Mouse (Mus musculus) spleen, embryonic (tissue): Measurements from ENCODE around the gene Rpl7a.
"Not testable (repeated sequence)": the region's sequence is repeated elsewhere in the genome, so short reads cannot be mapped to it uniquely, and the experiment has no call there.

Source experiments
- CTCF ChIA-PET: fragments of 350-600 bp; sonication (Branson Sonifier 250); formaldehyde crosslinking; loops from one replicate; lab custom pipeline; 2022; lab: Charles Lee

Gene Rpl7a

DNA sequence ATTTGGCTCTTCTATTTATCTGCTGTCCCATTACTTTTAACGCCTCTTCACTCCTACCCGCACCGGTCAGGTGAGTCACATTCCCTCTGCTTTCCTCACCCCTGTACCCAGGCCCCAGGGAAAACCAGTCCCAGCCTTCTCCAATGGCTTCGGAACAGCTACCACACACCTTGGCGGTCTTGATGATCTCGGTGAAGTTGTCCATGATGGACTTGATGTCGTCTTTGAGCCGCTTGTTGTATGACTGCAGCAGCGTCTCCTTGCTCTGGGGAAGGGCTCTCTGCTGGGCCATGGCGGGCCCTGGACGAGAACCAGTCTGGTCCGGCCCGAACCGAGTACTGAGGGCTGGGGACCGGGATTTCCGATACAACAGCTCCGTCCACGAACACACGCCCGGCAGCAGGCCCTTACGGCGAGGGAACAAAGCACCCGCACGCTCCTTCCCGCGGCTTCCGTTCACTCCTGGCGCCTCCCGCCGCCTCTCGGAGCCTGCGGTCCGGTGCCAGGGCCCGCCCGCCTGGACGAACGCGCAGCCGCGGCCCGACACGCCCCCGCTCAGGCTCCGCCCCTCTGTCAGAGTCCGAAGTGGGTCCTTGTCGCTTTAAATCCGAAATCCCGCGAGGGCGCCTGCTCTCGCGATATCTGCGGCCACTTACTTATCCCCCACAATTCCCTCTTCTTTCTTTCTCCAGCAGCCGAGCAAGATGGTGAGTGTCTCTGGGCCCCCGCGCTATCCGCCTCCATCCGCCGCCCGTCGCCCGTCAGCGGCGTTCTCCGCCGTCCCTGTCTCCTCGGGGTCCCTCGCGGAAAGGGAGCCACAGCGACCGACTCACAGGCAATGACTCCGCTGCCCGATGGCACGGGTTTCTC lies at the start of gene Rpl7a, which contains the start of gene Med22:
Gene Rpl7a, plus strand, starts transcription at position 641 of the 870 bp plus-strand sequence.
Gene Med22, minus strand, starts transcription at position 554 of the 870 bp plus-strand sequence.
- CTCF ChIA-PET = interaction anchor here (0.6 kb wide), 1 partner anchor 564 kb away, joined by 3 read pairs; no protein-coding TSS in a partner anchor

DNA sequence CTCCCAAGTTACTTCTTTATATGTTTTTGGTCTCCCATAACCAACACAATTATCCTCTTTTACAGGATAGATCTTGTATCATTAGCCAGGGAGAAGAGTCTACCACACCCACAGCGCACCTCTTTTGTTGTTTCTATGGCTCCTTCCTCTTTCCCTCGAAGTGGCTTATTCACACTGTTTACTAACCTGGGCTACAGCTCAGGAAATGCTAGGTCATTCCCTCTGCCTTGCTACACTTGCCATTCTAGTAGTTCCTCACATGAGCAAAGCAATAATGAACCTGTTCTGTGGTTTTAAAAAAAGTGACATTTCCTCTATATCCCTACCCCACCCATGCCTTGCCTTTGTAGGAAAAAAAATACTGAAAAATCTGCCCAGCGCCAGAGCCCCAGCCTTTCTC lies 47.7 kb upstream of the Rpl7a start:
- CTCF ChIA-PET = interaction anchor here (0.6 kb wide), 1 partner anchor 15 kb away, joined by 3 read pairs; no protein-coding TSS in a partner anchor

DNA sequence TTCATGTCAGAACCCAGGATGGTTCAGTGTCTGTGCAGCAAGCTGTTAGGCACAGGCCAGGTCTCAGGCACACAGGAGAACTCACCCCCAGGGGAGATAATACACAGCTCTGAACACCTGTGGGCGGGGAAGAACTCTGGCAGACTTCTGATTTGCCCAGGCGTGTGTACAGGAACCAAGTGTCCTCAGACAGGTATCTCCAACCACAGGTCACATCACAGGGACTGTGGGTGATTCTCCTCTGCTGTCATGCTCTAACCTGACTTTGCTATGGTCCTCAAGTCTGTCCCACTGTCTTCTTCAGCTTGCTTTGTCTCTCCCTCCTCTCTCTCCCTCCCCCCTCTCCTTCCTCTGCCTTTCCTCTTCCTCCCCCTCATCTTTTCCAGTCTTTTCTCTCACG lies 45.7 kb upstream of the Rpl7a start, which contains the start of gene Abo:
Gene Abo, minus strand, starts transcription at position 101 of the 400 bp plus-strand sequence.
- CTCF ChIA-PET = no interaction called here

DNA sequence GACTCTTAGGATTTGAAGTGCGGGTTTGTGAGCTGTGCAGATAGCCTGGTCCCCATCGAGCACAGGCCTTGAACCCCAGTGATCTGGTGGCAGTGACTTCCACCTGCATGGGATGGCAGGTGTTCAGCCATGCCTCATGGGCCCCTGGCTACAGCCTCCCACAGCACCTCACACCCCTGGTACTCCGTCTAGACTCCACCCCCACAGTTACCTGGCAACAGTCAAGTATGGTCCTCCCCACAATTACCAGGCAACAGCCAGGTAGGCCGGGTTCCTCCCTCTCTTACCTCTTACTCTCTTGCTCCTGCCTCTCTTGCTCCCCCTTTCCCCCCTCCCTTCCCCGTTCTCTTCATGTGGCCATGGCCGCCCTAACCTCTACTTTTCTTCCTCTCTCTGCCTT lies 39.9 kb upstream of the Rpl7a start:
- CTCF ChIA-PET = no interaction called here

DNA sequence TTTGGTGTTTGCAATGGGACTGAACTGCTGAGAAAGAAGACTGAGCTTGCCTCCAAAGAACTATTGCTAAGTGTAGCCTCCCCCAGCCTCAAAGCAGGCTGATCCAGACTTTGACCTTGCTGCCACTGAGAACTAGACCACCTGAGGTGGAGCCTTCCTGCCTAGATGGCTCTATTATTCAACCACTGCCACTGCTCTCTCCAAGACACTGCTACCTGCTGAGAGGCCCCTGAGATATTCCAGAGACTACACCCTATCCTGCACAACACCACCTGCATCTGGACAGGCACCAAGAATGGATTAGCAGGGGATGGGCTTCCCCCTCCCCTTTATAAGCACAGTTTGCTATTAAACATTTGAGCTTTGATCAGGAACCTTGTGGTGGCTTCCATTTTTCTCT lies 32.0 kb upstream of the Rpl7a start:
- CTCF ChIA-PET = interaction anchor here (1.1 kb wide), 1 partner anchor 578 kb away, joined by 9 read pairs; no protein-coding TSS in a partner anchor

DNA sequence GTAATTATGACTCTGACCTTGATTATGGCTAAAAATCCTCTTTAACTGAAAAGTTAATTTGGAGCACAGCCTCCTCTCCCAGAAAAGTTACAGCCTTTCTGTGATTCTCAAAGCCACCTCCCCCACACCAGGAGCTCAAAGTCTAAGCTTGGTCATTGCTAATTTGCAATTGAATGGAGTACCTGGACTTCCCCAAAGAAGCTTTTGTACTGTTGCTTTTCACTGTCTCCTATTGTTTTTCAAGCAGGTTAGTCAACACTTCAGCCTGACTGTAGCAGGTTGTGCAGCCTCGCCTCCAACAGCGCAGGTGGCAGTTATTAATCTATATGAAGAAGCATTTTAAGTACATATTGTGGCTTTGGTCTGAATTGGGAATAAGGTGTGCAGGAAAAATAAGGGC lies 25.0 kb upstream of the Rpl7a start:
- CTCF ChIA-PET = not testable (repeated sequence)

DNA sequence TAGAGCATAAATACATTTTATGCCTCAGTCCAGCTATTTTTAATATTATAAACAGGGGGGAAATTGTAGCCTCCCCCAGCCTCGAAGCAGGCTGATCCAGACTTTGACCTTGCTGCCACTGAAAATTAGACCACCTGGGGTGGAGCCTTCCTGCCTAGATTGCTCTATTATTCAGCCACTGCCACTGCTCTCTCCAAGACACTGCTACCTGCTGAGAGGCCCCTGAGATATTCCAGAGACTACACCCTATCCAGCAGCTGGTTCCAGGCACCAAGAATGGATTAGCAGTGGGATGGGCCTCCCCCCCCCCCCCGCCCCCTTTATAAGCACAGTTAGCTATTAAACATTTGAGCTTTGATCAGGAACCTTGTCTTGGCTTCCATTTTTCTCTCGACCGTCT lies 24.4 kb upstream of the Rpl7a start:
- CTCF ChIA-PET = not testable (repeated sequence)

DNA sequence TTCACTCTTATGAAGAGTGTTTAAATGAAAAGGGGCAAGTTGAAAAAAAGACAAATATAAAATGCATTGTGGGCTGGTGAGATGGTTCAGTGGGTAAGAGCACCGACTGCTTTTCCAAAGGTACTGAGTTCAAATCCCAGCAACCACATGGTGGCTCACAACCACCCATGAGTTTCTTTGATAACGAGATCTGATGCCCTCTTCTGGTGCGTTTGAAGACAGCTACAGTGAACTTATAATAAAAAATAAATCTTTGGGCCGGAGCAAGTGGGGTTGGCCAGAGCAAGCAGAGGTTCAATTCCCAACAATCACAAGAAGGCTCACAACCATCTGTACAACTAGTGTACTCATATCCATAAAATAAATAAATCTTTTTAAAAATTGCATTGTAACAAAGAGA lies 14.7 kb upstream of the Rpl7a start:
- CTCF ChIA-PET = no interaction called here

DNA sequence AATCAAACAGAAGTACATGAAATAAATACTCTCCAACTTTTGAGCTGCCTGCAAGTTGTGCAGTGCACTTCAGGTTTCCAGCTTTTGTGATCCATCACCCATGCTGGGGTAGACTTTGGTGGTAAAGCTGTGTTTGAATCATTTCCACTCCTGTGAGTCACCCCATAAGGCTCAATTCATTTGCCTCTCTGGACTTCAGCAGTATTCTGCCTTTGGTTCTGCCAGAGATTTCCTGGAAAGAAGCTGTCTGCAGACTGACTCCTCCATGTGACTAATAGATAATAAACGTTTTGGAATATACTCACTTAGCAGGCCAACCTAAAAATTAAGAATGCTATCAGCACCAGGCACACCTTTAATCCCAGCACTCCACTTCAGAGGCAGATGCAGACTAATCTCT lies 9.8 kb upstream of the Rpl7a start:
- CTCF ChIA-PET = no interaction called here

DNA sequence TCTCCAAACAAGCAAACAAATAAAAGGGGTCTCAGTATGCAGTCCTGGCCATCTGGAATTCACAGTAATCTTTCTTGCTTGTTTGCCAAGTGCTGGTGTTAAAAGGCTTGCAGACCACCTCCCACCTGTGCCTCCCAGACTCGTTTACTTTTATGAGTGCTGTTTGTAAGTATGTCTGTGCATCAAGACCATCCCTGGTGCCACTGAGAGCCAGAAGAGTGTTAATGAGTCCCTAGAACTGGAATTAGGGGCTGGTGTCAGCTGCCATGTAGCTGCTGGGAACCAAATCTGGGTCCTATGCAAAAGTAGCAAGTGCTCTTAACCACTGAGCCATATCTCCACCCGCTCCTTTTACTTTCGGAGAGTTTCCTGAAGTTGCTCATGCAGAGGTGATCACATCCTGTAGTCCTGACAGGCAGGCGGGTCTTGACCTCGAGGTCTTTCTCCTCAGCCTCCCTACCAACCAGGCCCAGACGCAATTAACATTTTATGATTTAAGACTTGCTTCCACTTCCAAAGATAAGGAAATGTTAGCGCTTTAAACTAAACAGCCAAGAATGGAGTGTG lies 8.6 kb upstream of the Rpl7a start:
- CTCF ChIA-PET = interaction anchor here (0.7 kb wide), 1 partner anchor 366 kb away, joined by 3 read pairs; no protein-coding TSS in a partner anchor

DNA sequence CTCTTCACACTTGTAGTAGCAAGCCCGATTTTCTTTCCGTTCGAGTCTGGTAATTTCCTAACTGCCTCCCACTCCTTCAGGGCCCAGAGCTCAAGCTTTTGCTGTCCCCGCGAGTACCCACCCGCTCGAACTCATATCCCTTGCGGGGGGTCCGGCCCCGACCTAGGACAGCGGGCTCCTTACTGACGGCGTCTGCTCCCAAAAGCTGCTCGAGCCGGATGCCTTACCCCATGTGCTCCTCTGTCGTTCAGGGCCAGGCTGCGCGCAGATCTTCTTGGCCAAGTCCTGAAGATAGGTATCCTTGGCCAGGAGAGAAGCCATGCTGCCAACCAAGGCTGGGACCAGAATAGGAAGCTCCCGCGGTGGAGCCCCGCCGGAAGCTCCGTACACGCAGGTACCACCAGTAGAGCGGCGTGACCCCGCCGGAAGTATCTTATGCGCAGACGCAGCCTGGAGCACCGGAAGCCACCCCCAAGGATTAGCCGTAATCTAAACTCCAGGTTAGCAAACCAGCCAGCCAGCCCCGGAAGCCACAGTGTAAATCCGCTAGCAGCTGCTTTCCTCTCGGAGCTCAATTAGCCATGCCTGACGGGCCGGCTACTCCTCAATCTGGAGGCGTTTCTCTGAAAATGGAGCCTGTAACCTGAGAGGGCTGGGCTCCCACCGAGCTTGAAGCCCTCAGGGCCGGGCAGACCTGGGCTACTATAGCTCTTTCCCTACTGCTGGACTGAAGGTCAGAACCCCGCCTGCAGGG lies 7.9 kb upstream of the Rpl7a start, which contains the start of gene Surf6:
Gene Surf6, minus strand, starts transcription at position 413 of the 754 bp plus-strand sequence.
- CTCF ChIA-PET = interaction anchor here (0.7 kb wide), 1 partner anchor 365 kb away, joined by 3 read pairs; no protein-coding TSS in a partner anchor

DNA sequence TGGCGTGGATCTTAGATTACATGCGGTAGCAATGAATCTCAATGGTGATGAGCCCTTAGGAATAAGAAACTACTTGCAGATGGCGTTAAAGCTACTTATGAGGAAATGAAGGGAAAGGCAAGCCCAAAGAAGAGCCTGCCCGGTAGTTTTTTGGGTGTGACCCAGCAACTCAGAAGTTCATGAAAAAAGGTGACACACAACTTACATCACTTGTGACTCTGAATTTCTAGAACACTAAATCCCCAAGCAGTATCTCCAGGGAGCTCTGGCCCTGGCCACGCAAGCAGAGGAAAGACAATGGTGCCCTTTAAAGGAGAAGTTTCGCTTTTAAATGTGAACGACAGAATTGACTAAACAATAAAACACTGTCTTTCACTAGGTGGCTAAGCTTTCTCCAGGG lies 7.3 kb upstream of the Rpl7a start:
- CTCF ChIA-PET = interaction anchor here (0.6 to 1.2 kb wide), 2 partner anchors 42 to 129 kb away, joined by 7 to 20 read pairs; no protein-coding TSS in a partner anchor

DNA sequence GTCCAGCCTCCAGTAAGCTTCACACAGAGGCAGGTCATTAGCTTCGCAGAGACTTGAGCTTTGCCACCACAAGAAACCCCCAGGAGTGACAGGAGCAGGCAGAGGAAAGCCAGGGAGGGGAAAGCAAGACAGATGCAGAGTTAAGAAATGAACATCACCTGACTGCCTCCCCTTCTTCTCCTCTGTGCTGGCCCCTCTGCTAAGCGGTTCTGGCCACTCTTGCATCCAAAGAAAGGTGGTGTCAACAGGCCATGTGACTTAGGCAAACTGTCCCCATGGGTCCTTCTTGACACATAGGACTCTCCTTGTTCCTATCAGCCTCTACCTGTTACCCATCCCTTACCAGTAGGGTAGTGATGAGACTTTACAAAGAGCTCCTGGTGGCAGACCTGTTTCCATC lies 4.6 kb upstream of the Rpl7a start:
- CTCF ChIA-PET = no interaction called here

DNA sequence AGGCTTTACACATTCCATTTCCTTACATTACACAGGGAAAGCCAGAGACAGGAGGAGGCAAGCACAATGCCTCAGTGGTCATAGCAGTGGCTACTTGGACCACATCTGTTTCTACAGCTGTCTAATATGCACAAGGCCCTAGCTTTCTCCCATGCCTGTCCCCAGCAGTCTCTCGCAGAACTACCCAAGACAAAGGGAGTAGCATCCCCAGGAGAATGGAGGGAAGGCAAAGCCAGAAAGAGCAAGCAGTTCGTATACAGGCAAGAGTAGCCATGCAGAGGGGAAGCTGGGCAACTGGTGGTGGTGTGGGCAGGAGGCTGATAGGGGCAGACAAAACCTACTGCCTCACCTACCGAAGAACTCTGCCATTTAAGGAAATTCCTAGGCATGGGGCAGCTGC lies 4.1 kb upstream of the Rpl7a start:
- CTCF ChIA-PET = interaction anchor here (0.5 kb wide), 1 partner anchor 418 kb away, joined by 7 read pairs; no protein-coding TSS in a partner anchor

DNA sequence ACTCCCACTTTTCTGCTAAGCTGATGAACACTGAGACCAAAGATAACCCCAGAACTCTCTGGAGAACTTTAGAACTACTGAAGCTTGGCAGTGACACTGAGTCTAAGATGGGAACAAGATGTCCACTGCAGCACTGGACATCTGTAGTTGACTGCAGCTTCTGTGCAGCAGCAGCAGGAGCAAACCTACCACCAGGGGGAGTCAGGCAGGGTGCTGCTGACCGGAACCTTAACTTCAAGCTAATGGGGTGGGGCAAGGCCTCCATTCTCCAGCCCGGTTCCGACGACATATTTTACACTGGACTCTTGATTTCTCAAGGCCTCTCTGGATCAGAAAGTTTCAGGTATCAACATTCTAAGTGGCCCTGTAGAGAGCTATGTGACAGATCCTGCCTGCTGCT lies 3.5 kb upstream of the Rpl7a start:
- CTCF ChIA-PET = interaction anchor here (0.5 kb wide), 1 partner anchor 418 kb away, joined by 7 read pairs; no protein-coding TSS in a partner anchor

DNA sequence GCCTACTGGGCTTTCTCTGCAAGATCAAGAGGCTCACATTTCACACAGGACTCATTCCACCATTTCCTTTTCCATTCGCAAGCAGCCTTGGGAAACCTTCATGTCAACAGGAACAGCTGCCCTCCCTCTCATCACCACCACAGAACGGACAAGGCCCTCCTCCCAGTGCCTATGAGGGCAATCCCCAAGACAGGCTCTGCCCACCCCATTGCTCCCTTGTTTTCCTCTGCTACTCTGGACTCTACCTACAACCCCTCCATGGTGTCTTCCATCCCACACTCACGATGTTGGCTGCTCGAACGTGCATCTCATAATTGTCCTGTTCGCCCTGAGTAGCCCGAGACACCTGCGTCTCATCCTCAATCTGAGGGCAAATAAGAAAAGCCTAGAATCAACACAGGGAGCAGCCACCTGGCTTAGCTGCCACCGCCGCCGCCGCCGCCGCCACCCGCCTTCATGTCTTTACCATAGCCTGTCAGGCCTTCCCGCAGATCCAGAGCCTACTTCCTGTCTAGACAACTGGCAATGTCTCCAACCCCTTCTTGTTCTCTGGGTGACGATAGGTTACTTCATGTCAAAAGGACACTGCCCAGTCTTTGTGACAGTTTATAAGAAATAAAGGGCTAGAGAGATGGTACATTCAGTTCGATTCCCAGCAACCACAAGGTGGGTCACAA lies 1.7 kb upstream of the Rpl7a start:
- CTCF ChIA-PET = interaction anchor here (0.5 kb wide), 1 partner anchor 1936 kb away, joined by 8 read pairs; no protein-coding TSS in a partner anchor

DNA sequence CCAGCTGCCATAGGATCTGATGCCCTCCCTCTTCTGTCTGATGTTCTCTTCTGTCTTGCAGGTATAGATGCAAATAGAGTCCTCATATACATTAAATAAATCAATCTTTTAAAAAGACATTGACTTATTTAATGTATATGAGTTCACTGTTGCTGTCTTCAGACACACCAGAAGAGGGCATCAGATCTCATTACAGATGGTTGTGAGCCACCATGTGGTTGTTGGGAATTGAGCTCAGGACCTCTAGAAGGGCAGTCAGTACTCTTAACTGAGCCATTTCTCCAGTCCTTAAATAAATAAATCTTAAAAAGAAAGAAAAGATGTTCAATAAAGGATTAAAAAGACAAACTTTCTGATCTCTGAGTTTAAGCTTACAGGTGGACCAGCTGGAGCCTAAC lies 1.2 kb upstream of the Rpl7a start:
- CTCF ChIA-PET = interaction anchor here (0.5 to 0.6 kb wide), 2 partner anchors 563 to 1937 kb away, joined by 3 to 8 read pairs; no protein-coding TSS in a partner anchor

DNA sequence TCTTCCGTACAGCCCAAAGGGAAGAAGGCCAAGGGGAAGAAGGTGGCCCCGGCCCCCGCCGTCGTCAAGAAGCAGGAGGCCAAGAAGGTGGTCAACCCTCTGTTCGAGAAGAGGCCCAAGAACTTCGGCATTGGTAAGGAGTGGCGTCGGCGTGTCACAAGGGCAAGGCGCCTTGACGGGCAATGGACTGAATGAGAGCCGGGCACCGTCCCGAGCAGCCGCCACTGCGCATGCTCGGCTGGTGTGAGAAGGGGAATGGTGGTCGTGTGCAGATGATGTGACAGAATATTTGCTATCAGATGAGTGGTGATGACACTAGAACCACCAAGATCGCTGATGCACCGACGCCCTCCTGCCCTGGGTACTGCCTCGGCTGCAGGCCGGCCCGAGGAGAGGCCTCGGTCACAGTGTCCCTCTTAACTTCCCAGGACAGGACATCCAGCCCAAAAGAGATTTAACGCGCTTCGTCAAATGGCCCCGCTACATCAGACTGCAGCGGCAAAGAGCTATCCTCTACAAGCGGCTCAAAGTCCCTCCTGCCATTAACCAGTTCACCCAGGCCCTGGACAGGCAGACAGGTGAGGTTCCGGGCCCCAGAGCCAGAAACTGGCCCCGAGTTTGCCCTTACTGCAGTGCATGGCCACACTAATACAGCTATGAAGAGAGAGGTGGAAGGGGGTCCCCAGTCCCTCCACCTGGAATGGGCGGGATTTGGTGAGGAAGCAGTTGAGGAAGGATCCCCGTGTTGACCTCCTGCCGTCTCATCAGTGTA lies 616 bp downstream of the Rpl7a start:
- CTCF ChIA-PET = no interaction called here

DNA sequence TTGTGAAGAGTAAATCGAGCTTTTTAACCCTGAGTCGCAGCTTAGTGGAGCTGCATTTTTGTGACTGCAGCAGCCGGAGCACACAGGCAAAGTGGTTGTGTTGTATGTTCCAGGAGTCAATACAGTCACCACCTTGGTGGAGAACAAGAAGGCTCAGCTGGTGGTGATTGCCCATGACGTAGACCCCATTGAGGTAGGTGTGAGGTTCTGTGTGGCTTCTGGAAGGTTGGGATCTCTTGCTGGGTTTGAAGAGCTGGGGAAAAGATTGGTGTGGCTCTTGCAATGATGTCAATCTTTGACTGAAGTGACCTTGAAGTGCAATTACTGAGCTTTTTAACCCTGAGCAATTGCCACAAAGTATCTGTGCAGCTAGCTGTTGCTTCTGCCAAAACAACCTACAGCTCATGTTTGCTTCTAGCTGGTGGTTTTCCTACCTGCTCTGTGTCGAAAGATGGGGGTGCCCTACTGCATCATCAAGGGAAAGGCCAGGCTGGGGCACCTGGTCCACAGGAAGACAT lies 1.7 kb downstream of the Rpl7a start:
- CTCF ChIA-PET = interaction anchor here (1.2 kb wide), 1 partner anchor 17 kb away, joined by 3 read pairs; no protein-coding TSS in a partner anchor
